Mouse (Mus musculus) CD4-positive naive resting alpha-beta T cell, adult 76 days (primary cell): ENCODE results near the gene Gpr21. TPM values are rescaled to one million over a fixed set of nuclear protein-coding genes. Genes with fewer than 3 reads are reported as not detected.

ENCODE experiments used
- total RNA-seq: library from RNA; stranded (reverse); gene quantifications from one replicate; pipeline ENCODE4 v1.2.4, GENCODE M21; 2023

The Gpr21 gene
- 4.3 TPM for total RNA-seq

GRCm38 (mm10) chr2:37516030-37516710 lies at the start of gene Gpr21:
TSS of gene Gpr21 (plus strand) at chr2:37516332.

Other genes starting within 250 kb of the Gpr21 start
- gene Olfr368, start 189.8 kb upstream of the Gpr21 start, total RNA-seq: not detected
- 23.3 TPM for gene Pdcl, start 157.0 kb upstream of the Gpr21 start, total RNA-seq
- 58.3 TPM for gene Rc3h2, start 93.4 kb upstream of the Gpr21 start, total RNA-seq
- gene Zbtb26, start 73.2 kb upstream of the Gpr21 start, total RNA-seq: 1.9 TPM
- gene Zbtb6, start 73.2 kb upstream of the Gpr21 start, total RNA-seq: 15.2 TPM
- 47.3 TPM for gene Rabgap1, start 73.1 kb upstream of the Gpr21 start, total RNA-seq
- 44.0 TPM for gene Strbp, start 187.5 kb downstream of the Gpr21 start, total RNA-seq